Mouse (Mus musculus) adrenal gland, postnatal 25 days (tissue): Measurements from ENCODE around the gene Sh2d6. TPM values are rescaled to one million over a fixed set of nuclear protein-coding genes. Genes with fewer than 3 reads are reported as not detected.

Experiments
- total RNA-seq: library from RNA; stranded (reverse); gene quantifications from 2 replicates; pipeline ENCODE4 v1.2.3, GENCODE M21; 2021

Gene Sh2d6
- total RNA-seq, 1 experiment from 2014 or later, result 0.39 TPM

Other genes starting within 250 kb of the Sh2d6 start
- not detected in 2 replicates for gene Sftpb, start 217.1 kb downstream of the Sh2d6 start, total RNA-seq
- 29.2 and 30.1 TPM in 2 replicates for gene Usp39, start 176.5 kb downstream of the Sh2d6 start, total RNA-seq
- gene 0610030E20Rik, start 174.4 kb downstream of the Sh2d6 start, total RNA-seq, result 35.5 and 38.8 TPM in 2 replicates
- gene Tmem150a, start 166.3 kb downstream of the Sh2d6 start, total RNA-seq, result 20.7 and 23.2 TPM in 2 replicates
- gene Rnf181, start 154.8 kb downstream of the Sh2d6 start, total RNA-seq, result 368 and 473 TPM in 2 replicates
- 35.2 and 51.8 TPM in 2 replicates for gene Vamp5, start 141.2 kb downstream of the Sh2d6 start, total RNA-seq
- 117 and 154 TPM in 2 replicates for gene Vamp8, start 131.0 kb downstream of the Sh2d6 start, total RNA-seq
- gene Ggcx, start 107.4 kb downstream of the Sh2d6 start, total RNA-seq, result 52.5 and 56.9 TPM in 2 replicates
- 199 and 214 TPM in 2 replicates for gene Mat2a, start 82.1 kb downstream of the Sh2d6 start, total RNA-seq
- 30.3 and 48.1 TPM in 2 replicates for gene Capg, start 22.7 kb upstream of the Sh2d6 start, total RNA-seq
- 23.3 and 24.4 TPM in 2 replicates for gene Elmod3, start 76.7 kb upstream of the Sh2d6 start, total RNA-seq
- gene Retsat, start 76.8 kb upstream of the Sh2d6 start, total RNA-seq, result 309 and 334 TPM in 2 replicates
- gene Tgoln1, start 95.3 kb upstream of the Sh2d6 start, total RNA-seq, result 176 and 187 TPM in 2 replicates